Mouse (Mus musculus) layer of hippocampus, adult 8-10 months (tissue): ENCODE data around the gene Sun3. TPM values are rescaled to one million over a fixed set of nuclear protein-coding genes. Genes with fewer than 3 reads are reported as not detected.
A peak's percentile ranks its signal among the peaks of the same experiment; 100 is the strongest.

Experiments used
- DNase-seq, 2 experiments: peaks; one replicate each; pipeline ENCODE4 v3.0.0; 2022; ENCODE audit warnings: low spot score in 2 of 2
- total RNA-seq, 4 experiments: library from RNA; stranded (reverse); gene quantifications; 2 replicates each; pipeline ENCODE4 v1.2.4; 2022

The Sun3 gene
- total RNA-seq, 4 experiments from 2014 or later, result 0.37 to 0.65 (median 0.40) TPM

- DNase-seq, result peak; percentile 23 to 69
These were observed 65.4 kb downstream of the Sun3 start for GRCm38 (mm10) chr11:8983237-8983861.

GRCm38 (mm10) chr11:8978154-8978553, 70.6 kb downstream of the Sun3 start:
- DNase-seq, result no peak

- DNase-seq, result no peak
These were observed 75.6 kb downstream of the Sun3 start, which contains the start of gene Pkd1l1 for GRCm38 (mm10) chr11:8973166-8973565. Pkd1l1 (minus strand) TSS chr11:8973266.

- no peak for DNase-seq
These were observed 76.7 kb downstream of the Sun3 start for GRCm38 (mm10) chr11:8972093-8972492.

DNA sequence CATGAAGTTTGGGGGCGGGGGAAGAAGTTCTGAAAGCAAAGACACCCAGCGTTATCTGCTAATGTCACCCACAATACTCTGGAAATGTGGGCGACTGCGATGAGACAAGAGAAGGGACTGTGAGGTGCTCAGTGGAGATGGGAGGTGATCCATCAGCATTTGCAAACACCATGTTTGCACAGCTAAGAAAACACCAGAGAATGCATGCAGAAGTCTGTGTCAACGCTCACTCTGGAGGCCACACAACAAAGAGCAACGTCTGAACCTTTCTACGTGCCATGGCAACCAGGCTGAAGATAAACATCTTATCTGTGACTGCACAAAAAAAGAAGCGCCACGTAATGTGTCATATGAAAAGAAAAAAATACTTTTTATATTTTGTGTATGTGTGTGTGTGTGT, 78.3 kb downstream of the Sun3 start:
- DNase-seq, result no peak

DNA sequence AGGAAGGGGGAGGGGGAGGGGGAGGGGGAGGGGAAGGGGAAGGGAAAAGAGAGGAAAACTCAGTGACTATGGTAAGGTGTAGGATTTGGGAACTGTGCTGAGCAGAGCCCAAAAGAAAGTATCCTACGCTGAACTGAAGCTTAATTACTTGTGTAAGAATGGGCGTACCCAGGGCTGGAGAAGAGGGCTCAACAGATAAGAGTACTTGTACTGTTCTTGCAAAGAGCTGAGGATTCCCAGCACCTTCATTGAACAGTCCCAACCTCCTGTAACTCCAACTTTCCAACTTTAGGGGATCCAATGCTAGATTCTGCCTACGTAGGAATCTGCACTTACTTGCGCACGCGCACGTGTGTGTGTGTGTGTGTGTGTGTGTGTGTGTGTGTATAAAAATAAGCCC, 80.7 kb downstream of the Sun3 start:
- no peak for DNase-seq

Other genes starting within 250 kb of the Sun3 start
- gene Pkd1l1, start 75.7 kb downstream of the Sun3 start, total RNA-seq, result under 1 TPM; 0.06 to 0.51 (median 0.10) TPM
- 10 to 100 TPM; 13.3 to 14.1 (median 13.5) TPM for gene Hus1, start 37.8 kb downstream of the Sun3 start, total RNA-seq
- gene Gm11992, start 397 bp downstream of the Sun3 start, total RNA-seq, result 1 to 10 TPM; 1.2 to 2.5 (median 1.6) TPM
- 1 to 10 TPM; 2.8 to 4.4 (median 3.4) TPM for gene Upp1, start 69.1 kb upstream of the Sun3 start, total RNA-seq
- gene Abca13, start 143.0 kb upstream of the Sun3 start, total RNA-seq, result under 1 TPM in 2 of 4 experiments, not detected in 2; 0.02 to 0.05 TPM